Mouse (Mus musculus) right cerebral cortex, postnatal 14 days (tissue): Measurements from ENCODE around the gene Fam214a.

Source experiments
- DNase-seq: peaks from one replicate; pipeline ENCODE4 v3.0.0; 2022

Gene Fam214a

DNA sequence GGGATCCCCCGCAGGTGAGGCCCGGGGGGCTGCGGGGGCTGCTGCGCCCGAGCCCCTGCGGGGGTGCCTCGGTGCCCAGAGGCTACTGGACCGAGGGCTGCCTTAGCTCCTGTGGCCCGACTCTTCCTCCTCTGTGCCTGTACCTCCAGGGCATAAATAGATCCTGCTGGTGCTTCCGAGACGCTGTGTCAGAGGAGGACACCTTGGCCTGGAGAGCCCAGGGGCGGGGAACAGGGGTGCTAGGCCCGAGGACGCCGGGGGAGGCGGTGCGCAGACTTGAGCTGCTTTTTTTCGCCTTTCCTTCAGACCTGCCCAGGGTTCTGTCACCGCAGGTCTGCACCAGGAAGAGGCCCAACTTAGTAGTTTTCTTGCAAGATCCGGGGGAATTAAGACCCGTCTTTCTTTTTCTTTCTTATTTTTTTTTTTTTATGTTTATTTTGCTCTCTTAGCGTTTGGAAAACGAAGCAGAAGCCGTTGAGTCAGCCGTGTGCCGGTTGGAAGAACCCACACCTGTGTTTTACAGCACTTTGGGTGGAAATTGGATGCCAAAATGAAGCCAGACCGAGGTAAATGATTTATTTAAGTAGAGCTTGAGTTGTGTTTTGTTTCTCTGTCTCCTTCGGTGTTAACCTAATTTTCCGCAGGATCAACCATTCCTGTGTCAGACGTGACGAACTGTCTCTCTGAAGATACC is 728 bp downstream of the Fam214a start:
- peak; percentile 46 for DNase-seq

DNA sequence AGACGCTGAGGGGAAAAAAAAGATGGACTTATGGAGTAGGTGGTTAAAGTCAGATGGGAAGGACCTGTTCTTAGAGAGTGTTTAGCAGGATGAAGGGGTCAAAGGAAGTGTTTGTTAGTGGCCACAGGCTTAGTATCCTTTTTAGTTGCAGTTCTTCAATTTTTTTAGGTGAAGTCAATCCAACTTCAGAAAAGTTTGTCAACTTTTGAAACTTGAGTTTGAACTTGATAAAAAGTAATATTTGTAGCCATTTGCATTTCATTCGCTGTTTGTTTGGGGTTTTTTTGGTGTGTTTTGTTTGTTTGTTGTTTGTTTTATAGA is 1.2 kb downstream of the Fam214a start:
- DNase-seq: no peak

DNA sequence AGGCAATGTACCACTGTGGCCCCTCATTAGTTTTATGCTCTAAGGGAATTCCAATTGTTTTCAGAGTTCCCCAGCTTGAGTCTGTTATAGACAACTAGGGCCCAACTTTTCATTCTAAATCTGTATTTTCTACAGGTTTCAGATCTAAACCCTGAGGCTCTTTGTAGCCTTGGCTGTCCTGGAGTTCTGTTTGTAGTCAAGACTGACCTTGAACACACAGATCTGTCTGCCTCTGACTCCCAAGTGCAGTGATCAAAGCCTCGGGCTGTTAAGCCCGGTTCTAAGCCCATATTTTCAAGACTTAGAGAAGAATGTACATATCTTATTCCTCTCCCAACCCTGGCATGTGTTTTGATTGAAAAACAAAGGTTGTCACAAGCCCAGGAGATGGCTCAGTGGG is 1.7 kb downstream of the Fam214a start:
- no peak for DNase-seq

DNA sequence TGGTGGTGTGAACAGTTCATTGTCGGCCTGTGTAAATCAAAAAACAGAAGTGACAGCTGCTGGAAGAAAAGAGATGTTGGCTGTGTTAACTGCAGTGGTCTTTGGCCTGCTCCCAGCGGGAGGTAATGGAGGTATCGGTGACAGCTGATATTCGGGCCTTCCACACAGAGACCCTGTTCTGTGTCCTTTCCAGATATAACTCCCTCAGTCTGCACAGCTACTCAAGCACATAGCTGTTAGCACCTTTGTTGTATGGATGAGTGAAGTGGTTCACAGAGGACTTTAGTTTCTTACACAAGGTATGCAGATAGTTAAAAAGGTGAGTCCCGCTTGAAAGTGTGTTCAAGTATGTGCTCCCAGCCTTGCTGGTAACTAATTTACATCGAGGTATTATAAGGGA is 7.9 kb downstream of the Fam214a start:
- DNase-seq: no peak

DNA sequence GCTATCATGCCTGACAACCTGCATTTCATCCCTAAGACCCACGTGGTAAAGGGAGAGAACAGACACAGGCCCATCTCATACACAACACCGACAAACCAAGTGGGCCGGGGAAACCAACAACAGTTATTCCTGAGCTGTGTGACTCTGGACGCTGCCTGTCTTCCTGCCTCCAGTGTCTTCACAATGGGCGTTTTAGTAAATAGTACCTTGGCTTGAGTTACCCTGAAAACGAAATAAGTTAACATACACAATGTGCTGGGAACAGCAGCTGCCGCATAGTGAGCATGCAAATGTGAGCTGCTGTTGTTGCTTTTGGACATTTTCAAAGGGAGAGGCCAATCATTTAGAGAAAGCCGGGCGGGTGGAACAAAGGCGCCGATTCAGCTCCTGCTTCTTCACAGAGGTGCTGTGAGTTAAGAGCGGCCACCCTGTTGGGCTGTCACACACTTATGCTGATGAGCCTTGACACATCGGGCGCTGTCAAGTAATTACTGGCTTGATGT is 8.4 kb downstream of the Fam214a start:
- no peak for DNase-seq

DNA sequence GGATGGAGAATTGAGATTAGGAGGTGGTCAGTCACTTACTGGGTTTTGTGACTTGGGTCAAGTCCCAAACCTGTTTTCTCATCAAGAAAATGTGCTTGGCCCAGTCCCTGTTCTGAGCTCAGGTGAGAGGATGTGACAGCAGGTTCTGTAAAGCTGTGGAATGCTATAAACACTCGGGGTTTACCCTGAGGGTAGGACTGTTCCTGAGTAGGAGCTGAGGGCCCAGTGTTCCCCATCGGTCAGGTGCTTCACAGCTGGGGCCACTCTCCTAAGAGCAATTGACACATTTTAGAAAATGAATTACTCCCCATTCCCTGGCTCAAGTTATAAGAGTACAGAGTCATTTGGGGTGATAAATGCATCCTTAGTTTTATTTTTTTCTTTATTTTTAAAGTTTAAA is 11.3 kb downstream of the Fam214a start:
- no peak for DNase-seq

DNA sequence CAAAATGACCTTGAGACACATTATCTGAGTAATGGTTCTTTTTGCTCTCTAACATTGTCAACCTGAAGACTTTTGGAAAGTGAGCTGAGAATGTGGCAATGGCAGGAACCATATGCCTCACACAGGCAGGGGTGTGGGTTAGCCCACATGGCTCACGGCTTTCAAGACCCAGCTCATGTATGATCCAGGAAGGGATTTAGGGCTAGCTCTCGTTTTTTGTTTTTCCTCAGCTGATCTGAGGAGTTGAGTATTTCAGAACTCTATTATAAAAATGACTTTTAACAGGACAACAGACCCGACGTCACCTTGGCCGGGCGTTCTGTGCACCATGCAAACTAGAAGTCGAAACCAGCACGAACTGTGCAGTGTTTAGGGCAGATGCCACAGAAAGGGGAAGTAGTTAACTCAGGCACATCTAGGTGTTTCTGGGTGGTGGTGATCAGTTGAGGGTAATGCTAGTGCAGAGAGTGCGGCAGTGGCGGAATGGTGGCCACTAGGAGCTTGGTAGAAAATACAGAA is 12.2 kb downstream of the Fam214a start:
- DNase-seq: no peak

DNA sequence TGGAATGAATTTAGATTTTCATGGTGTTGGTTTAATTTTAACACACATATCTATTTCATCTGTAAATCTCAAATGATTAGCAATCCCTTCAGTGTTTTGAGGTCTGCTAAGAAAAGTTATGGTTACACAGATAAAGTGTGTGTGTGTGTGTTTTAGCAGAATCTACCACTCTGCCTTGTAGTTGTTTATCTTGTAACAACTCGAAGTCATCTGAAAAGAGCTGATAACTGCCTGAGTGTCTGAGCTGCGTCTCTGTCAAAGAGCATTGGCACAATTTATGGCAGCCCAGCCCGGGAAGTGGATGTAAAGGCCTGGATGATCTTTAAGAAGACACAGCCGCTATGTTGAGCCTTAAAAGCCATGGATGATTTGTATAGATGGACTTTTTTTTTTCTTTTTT is 13.5 kb downstream of the Fam214a start:
- DNase-seq: no peak

DNA sequence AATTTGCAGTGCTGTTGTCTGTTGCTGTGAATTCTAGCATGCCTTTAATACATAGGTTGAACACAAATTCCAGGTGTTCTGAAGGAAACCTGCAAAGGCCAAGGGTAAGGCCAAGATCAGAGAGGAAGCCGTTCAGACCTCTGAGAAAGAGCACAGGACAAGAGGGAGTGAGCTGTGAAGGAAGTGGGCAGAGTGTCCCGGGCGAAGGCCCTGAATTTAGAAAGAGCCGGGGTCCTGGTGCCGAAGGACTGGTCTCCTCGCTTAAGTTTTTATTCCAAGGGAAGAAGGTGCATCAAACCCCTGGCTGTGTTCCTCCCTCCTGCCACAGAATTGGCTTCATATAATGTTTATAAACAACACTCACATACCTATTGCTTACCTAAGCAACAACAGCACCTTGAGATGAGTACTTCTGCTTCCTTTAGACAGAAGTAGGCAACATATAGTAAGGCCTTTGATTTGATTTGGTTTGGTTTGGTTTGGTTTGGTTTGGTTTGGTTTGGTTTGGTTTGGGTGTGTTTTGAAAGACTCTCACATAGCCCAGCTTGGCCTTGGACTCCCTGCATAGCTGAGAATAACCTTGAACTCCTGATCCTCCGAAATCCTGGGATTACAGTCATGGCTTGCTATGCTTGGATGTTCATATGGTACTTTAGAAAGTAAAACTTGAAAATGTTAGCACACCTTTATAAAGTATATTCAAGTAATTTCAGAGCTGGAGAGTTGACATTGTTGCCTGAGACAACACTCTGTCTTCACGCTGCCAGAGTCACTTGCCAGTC is 16.2 kb downstream of the Fam214a start:
- no peak for DNase-seq

DNA sequence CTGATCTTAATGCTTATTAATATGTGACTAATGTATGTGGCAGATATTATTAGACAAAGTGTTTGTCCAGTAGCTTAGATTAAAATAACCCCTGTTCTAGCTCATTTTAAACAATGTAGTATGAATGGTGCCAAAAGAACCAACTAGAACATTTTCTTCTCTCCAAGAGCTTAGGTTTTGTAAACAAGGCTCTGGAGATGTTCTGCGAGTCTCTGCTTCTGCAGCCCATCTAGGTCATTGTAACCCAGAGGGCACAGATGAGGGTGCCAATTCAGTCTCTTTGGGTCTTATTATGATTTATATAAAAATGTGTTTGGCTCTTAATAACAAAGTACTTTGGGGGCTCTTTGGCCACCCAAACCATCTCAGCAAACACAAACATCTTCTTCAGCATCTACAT is 17.9 kb downstream of the Fam214a start:
- no peak for DNase-seq

DNA sequence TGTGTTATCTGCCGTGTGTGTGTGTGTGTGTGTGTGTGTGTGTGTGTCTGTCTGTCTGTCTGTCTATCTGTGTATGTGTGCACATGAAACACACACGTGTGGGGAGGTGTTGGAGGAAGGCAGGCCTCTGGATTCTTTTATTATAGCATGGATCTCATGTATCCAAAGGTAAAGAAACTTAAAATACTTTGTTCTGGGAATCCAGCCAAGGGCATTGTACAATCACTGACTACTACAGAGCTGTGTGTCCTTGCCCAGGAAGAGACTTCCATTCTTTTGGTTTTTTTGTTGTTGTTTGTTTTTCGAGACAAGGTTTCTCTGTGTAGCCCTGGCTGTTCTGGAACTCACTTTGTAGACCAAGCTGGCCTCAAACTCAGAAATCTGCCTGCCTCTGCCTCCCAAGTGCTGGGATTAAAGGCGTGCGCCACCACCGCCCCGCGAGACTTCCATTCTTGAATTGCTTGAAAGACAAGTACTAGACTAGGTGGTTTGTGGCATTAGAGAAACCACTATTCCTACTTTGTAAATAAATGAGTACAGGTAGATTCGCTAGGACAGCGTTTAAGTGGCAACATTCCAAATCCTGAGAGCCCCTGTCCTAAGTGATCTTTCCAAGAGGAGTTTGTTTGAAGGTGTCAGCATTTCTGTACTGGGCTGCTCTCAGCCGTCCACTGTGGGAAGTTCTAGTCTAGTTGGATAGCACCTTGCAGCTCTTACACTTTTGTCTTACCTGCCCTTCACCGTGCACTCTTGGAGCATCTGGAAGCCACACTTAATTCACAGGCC is 18.7 kb downstream of the Fam214a start:
- DNase-seq: no peak

DNA sequence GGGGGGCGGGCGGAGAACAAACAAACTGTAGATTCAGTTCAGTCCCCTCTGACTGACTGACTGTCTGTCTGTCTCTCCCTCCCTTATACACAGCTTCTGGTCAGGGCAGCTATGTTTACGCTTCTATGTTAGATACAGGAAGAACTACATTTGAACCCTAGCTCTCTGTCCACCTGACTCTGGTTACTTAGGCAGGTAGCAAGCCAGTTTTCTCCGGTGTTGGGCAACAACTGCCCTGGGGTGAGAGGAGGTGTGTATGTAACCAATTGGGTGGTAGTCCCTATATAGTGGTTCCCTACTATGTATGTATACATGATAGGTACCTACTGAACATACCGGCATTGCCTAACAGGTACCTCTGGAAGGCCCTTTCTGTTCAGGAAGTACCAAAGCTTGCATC is 20.1 kb downstream of the Fam214a start:
- DNase-seq: no peak

DNA sequence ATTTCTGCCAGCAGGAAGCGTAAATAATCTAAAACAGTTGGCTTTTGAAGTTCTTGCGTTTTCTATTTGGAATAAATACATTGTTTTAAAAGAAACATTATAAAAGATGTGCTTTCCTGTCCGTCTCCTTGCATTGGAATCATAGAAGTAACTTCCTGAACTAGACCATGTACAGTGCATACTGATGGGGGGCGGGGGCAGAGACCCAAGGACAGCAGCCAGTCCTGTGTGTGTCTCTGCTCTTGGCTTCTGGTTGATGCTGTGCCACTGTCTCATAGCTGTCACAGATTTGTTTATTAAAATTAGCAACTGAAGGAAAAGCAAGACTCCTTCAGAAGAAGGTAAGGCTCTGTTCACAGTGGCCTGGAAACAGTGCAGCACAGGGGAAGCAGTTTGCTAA is 20.5 kb downstream of the Fam214a start:
- DNase-seq: no peak

DNA sequence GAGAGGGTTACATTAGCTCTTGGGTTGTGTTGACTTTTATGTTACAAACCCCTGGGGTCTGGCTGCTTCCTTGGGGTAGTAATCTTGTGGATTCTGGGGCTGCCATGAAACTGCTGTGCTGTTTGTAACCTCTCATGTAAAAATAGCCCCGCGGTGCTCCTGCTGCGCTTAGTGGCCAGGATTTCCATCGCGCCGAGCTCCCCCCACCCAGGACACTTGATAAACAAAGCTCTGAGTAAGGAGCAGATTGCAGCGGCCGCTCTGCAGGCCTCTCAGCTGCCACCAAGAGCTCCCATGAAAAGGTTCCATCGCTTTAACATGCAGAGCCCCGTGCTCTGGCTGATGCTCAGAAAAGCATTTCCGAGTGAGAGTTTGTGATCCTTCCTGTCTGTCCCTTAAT is 22.1 kb downstream of the Fam214a start:
- peak; percentile 21 for DNase-seq

DNA sequence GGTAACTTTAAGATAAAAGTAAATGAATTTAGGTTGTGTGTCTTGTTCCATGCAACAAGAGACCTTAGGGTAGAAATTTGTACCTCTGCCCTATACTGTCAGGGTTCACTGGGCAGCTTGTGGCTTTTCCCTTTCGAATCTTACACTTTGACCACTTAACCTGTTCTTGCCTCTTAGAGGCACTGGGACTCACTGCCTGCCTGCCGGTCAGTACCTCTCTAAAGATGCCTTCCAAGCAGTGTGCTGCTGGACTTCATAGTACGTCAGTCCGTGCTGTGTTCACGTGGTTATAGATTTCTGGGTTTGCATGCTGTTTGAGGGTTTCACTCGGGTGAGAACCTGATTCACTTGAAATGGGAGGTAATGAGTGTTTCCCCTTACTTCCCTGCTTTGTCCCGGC is 22.7 kb downstream of the Fam214a start:
- DNase-seq: no peak

DNA sequence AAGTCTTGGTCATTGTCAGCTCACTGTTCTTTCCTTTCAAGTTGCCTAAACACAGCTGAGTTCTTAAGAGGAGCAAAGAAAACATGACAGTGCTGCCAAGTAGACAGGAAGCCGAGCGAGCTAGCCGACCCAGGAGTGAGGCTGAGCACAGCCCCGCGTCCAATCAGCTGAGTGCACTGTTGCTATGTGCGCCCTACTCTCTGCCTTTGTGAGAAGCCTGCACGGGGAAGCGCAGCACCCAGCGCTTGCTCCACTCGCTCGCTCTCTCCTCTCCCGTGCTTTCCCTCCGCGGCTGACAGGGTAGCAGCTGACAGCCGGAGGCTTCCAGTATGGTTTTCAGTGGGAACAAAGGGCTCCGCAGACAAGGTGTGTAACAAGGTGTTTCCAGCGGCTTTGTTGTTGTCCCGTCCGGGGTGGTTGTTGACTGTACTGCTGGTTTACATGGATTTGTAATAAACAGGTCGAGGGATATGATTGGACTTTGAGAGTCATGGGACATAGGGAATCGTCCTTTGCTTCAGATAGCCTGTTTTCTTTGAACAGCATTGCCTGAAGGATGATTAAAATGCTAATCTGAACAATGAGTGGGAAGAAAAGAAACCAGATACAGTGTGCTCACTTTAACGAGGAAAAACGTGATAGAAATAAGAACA is 23.4 kb downstream of the Fam214a start:
- peak; percentile 85 for DNase-seq

DNA sequence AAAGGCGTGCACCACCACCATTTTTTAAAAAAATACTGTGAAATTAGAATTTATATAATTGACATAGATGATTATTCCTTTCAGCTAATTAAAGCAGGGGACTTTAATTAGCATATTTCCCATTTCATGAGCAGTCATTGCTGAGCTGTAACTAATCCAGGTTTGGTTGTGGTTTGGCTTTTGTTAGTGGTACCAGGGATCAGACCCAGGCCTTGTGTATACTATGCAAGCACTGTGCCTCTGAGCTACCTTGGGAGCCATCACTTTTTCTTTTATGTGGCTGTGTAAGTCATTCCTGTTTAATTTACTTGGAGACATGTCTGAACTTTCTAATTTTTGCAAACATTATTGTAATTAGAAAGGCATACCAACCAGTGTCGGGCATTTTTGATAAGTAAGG is 24.6 kb downstream of the Fam214a start:
- no peak for DNase-seq

DNA sequence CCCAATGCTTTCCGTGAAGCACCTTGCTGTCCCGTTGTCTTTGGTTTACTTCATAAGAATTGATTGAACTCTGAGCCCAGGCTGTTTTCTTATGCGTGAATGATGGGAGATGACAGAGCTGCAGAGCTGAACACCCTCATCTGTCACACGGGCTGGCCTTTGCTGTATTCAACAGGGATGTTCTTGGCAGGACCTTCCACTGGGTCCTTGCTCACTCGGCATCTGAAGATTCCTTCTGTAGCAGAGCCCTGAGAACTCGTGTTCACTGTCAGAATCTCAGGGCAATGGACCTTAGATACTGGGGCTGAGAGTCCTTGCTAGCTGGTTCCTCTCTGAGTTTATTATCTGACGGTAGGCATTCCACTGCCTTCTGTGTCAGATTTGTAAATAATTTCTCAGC is 25.3 kb downstream of the Fam214a start:
- DNase-seq: no peak

DNA sequence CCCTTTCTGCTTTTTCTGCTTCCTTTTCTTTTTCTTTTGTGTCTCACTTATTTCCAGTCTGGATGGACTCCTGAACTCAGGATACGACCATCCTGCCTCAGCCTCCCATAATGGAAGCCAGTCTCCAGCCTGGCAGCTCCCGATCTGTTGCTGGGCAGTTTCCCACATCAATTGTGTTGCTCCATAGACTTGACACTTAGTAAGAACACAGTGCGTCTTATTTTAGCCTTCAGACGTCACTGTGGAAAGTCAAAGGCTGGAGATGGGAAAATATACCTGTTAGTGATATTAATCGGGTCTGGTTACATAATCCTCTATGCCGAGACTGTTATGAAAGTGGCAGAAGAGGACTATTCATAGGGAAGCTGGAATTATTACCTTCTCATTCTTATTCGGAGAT is 26.2 kb downstream of the Fam214a start:
- no peak for DNase-seq

DNA sequence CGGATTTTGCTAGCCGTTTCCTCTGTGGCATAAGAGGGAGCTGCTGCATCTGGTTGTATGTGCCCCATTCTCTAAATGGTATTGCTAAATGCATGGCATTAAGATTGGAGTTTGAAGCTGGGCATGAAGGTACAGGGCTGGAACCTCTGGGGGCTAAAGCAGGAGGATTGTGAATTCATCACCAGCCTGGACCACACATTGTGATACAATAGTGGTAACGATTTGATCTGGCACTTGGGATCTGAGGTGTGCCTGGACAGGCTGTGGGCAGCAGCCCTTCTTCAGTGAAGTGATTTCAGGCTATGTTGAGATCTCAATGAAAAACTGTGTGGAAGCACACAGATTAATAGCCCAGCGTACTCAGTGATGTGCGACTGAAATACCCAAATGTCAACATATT is 26.7 kb downstream of the Fam214a start:
- no peak for DNase-seq

DNA sequence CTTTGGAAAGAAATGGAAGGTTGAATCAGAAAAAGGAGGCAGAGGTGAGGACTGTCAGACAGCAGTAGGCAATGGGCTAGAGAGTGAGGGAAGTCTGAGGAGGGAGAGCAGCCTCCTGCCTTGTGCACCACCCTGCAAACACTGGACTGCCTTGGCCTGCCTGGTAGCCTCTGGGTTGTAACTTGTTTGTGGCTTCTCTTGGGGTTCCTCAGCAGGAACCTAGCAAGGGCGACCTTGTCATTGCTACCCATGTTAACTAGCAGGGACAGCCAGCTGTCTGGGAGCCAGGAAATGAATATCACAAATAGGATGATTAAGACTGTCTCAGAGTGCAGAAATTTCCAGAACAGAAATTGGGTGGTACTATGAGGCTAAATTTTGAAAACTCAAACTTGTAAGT is 27.2 kb downstream of the Fam214a start:
- DNase-seq: no peak

DNA sequence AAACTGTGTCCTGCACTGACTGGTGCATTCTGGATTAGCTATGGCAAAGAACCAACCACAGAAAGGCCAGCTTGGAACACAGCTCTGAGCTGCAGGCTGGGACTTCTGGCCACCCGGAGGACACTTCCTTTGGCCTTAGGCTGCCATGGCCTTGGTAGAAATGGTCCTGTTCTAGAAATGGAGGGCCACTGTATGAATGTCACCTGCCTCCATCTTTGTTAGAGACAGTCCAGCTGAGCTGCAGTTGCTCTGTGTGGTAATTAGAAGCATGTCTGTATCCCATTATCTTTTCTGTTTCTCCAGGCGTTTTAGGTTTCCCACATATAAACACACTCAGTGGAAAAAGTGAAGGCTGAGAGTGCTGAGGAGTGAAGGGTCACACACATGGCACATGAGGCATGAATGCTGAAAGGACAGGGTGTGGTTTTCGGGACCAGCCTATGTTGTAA is 29.0 kb downstream of the Fam214a start:
- DNase-seq: no peak

DNA sequence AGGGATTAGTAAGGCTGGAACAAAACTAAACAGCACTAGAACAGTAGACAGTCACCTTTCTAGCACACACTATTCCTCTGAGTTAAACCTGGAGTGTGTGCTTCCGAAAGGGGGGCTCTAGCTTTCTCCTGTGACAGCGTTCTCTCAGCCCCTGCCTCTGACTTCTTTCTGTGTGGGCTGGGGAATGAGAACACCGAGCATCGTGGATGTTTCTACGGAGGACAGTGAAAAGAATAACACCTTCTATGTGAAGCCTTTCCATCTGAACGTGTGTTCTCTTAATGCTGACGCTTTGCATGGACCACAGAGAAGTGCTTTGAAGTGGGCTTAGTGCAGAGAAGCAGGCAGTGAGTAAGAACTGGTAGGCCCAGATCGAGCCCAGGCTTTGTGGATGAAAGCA is 29.5 kb downstream of the Fam214a start:
- no peak for DNase-seq
